Mouse (Mus musculus) heart, embryonic 13.5 days (tissue): ENCODE results near the gene Slc26a11. TPM values are rescaled to one million over a fixed set of nuclear protein-coding genes. Genes with fewer than 3 reads are reported as not detected.
A peak's percentile ranks its signal among the peaks of the same experiment; 100 is the strongest.

Experiments used
- ATAC-seq: fragments of 200-750 bp; cut with Nextera tagmentation; 2 replicates; pipeline ENCODE4 v1.8.0; 2017; ENCODE audit warnings: moderate TSS enrichment; ENCODE audit not compliant: insufficient number of reproducible peaks, low FRiP score, low TSS enrichment; ENCODE audit errors: extremely low read depth
- H3K27ac ChIP-seq: fragments of 300-500 bp; sonication (generic); replicated peaks from 2 replicates; pipeline ENCODE4 v1.5.1; 2015; ENCODE audit warnings: moderate library complexity, mild to moderate bottlenecking, inconsistent platforms
- H3K27me3 ChIP-seq: fragments of 300-500 bp; sonication (generic); replicated peaks from 2 replicates; pipeline ENCODE4 v1.6.1; 2015; ENCODE audit warnings: mild to moderate bottlenecking, inconsistent platforms
- H3K36me3 ChIP-seq: fragments of 300-500 bp; sonication (generic); 2 replicates; pipeline ENCODE4 v1.6.1; 2015; ENCODE audit warnings: mild to moderate bottlenecking, inconsistent platforms
- H3K4me1 ChIP-seq: fragments of 300-500 bp; sonication (generic); 2 replicates; pipeline ENCODE4 v1.6.1; 2015; ENCODE audit warnings: inconsistent platforms
- H3K4me2 ChIP-seq: fragments of 300-500 bp; sonication (generic); 2 replicates; pipeline ENCODE4 v1.6.1; 2015; ENCODE audit warnings: inconsistent platforms, mild to moderate bottlenecking, moderate library complexity
- H3K4me3 ChIP-seq: fragments of 300-500 bp; sonication (generic); 2 replicates; pipeline ENCODE4 v1.5.1; 2015; ENCODE audit warnings: moderate library complexity, mild to moderate bottlenecking, inconsistent platforms
- H3K9ac ChIP-seq: fragments of 300-500 bp; sonication (generic); 2 replicates; pipeline ENCODE4 v1.6.1; 2015; ENCODE audit warnings: inconsistent platforms, mild to moderate bottlenecking, moderate library complexity
- H3K9me3 ChIP-seq: fragments of 300-500 bp; sonication (generic); 2 replicates; pipeline ENCODE4 v1.6.1; 2016; ENCODE audit warnings: inconsistent platforms
- WGBS: fragments of 180-500 bp; shearing (Covaris S2); methylation state at CpG from one replicate; pipeline ENCODE4 v1.1.7; 2015; ENCODE audit warnings: mixed read lengths; 5-methylcytosine and 5-hydroxymethylcytosine counted together
- polyA plus RNA-seq: library from polyadenylated mRNA; unstranded; fragments of >200 nt; fragmentation: Nextera tagmentation; extraction: Ambion mirVana; gene quantifications from 2 replicates; pipeline ENCODE4 v1.2.1, GENCODE M21; 2015

The Slc26a11 gene
- polyA plus RNA-seq, 1 experiment from 2014 or later: 9.3 TPM

- H3K27ac ChIP-seq: peak overlapping the region; percentile 97
- H3K4me1 ChIP-seq: peaks cover 59% of the 10 kb centered on the region
- H3K36me3 ChIP-seq: no peaks in the 10 kb centered on the region
- peak overlapping the region; percentile 91 for H3K9ac ChIP-seq
- peaks cover 15% of the 10 kb centered on the region for H3K27me3 ChIP-seq
- ATAC-seq: no peak; the same call in 1 of the 2 replicates
- H3K4me3 ChIP-seq: peak overlapping the region; percentile 69
- peak overlapping the region; percentile 90 for H3K4me2 ChIP-seq
- H3K9me3 ChIP-seq: no peaks in the 10 kb centered on the region
- WGBS: 2% methylated on average over 53 of the region's 53 CpGs
Measured at GRCm38 (mm10) chr11:119390271-119391231, 35.2 kb downstream of the Slc26a11 start.

- peak overlapping the region; percentile 77 for H3K4me3 ChIP-seq
- H3K27me3 ChIP-seq: peaks cover 20% of the 10 kb centered on the region
- WGBS: 28% methylated on average over 7 of the region's 7 CpGs
- H3K4me1 ChIP-seq: peaks cover 61% of the 10 kb centered on the region
- peaks cover 6% of the 10 kb centered on the region for H3K36me3 ChIP-seq
- H3K9ac ChIP-seq: peak overlapping the region; percentile 91
- H3K4me2 ChIP-seq: peak overlapping the region; percentile 90
- no peaks in the 10 kb centered on the region for H3K9me3 ChIP-seq
- no peak for ATAC-seq
- peak overlapping the region; percentile 97 for H3K27ac ChIP-seq
Measured at GRCm38 (mm10) chr11:119391386-119392000, 36.1 kb downstream of the Slc26a11 start.

- H3K9ac ChIP-seq: peak overlapping the region; percentile 86
- no peaks in the 10 kb centered on the region for H3K9me3 ChIP-seq
- peaks cover 55% of the 10 kb centered on the region for H3K4me1 ChIP-seq
- peaks cover 11% of the 10 kb centered on the region for H3K36me3 ChIP-seq
- peaks cover 20% of the 10 kb centered on the region for H3K27me3 ChIP-seq
- peak overlapping the region; percentile 97 for H3K27ac ChIP-seq
- H3K4me3 ChIP-seq: peak overlapping the region; percentile 77
- peak overlapping the region; percentile 90 for H3K4me2 ChIP-seq
- 7% methylated on average over 12 of the region's 12 CpGs for WGBS
- 0 out of 2 replicates have a peak, but pooled peaks have one; percentile 24 for ATAC-seq
Measured at GRCm38 (mm10) chr11:119392001-119392614, 36.8 kb downstream of the Slc26a11 start.

- no peak for ATAC-seq
- peak within 1 kb of the TSS; percentile 77 for H3K4me3 ChIP-seq
- 2% methylated on average over 19 of the region's 19 CpGs for WGBS
- peaks cover 20% of the 10 kb centered on the region for H3K27me3 ChIP-seq
- peak within 1 kb of the TSS; percentile 97 for H3K27ac ChIP-seq
- H3K4me1 ChIP-seq: peaks cover 46% of the 10 kb centered on the region
- H3K9ac ChIP-seq: peak within 1 kb of the TSS; percentile 86
- H3K36me3 ChIP-seq: peaks cover 11% of the 10 kb centered on the region
- H3K9me3 ChIP-seq: no peaks in the 10 kb centered on the region
- H3K4me2 ChIP-seq: peak within 1 kb of the TSS; percentile 90
Measured at GRCm38 (mm10) chr11:119392800-119393482, 37.6 kb downstream of the Slc26a11 start, which contains the start of gene Rnf213. Gene Rnf213 (plus strand): TSS chr11:119393100.

GRCm38 (mm10) chr11:119393483-119393804 lies 38.1 kb downstream of the Slc26a11 start:
- H3K27me3 ChIP-seq: peaks cover 20% of the 10 kb centered on the region

GRCm38 (mm10) chr11:119394210-119394609 lies 38.9 kb downstream of the Slc26a11 start:
- Histone ChIP-seq H3K4me2 (peak overlapping the region; percentile 90), H3K27me3 (peaks cover 20% of the 10 kb centered on the region), H3K9ac (peak overlapping the region; percentile 86), H3K36me3 (peaks cover 11% of the 10 kb centered on the region), H3K27ac (no peak overlapping the region), H3K9me3 (no peaks in the 10 kb centered on the region), H3K4me1 (peaks cover 42% of the 10 kb centered on the region), H3K4me3 (peak overlapping the region; percentile 77)
- no peak for ATAC-seq
- WGBS: 52% methylated on average over 6 of the region's 6 CpGs

More at GRCm38 (mm10) chr11:119393483-119393804, 38.1 kb downstream of the Slc26a11 start:
- peaks cover 42% of the 10 kb centered on the region for H3K4me1 ChIP-seq
- peak overlapping the region; percentile 97; the same call in 1 of the 2 replicates for H3K27ac ChIP-seq
- 23% methylated on average over 7 of the region's 7 CpGs for WGBS
- ATAC-seq: no peak
- peak overlapping the region; percentile 77 for H3K4me3 ChIP-seq
- H3K4me2 ChIP-seq: peak overlapping the region; percentile 90
- peak overlapping the region; percentile 86 for H3K9ac ChIP-seq
- H3K9me3 ChIP-seq: no peaks in the 10 kb centered on the region
- H3K36me3 ChIP-seq: peaks cover 11% of the 10 kb centered on the region

- no peaks in the 10 kb centered on the region for H3K9me3 ChIP-seq
- H3K4me3 ChIP-seq: no peak overlapping the region
- peaks cover 11% of the 10 kb centered on the region for H3K36me3 ChIP-seq
- H3K4me1 ChIP-seq: peaks cover 36% of the 10 kb centered on the region
- peaks cover 20% of the 10 kb centered on the region for H3K27me3 ChIP-seq
- no peak overlapping the region for H3K9ac ChIP-seq
- 41% methylated on average over 7 of the region's 7 CpGs for WGBS
- no peak for ATAC-seq
- no peak overlapping the region for H3K27ac ChIP-seq
- peak overlapping the region; percentile 90; the same call in 1 of the 2 replicates for H3K4me2 ChIP-seq
Measured at GRCm38 (mm10) chr11:119395394-119395793, 40.0 kb downstream of the Slc26a11 start.

- Histone ChIP-seq H3K36me3 (peaks cover 11% of the 10 kb centered on the region), H3K9ac (no peak overlapping the region), H3K27ac (no peak overlapping the region), H3K27me3 (peaks cover 20% of the 10 kb centered on the region), H3K4me1 (peaks cover 35% of the 10 kb centered on the region), H3K9me3 (no peaks in the 10 kb centered on the region), H3K4me2 (no peak overlapping the region), H3K4me3 (no peak overlapping the region)
- WGBS: 35% methylated on average over 13 of the region's 13 CpGs
- no peak for ATAC-seq
Measured at GRCm38 (mm10) chr11:119395931-119396330, 40.6 kb downstream of the Slc26a11 start.

GRCm38 (mm10) chr11:119396461-119396860 lies 41.1 kb downstream of the Slc26a11 start:
- 76% methylated on average over 7 of the region's 7 CpGs for WGBS
- Histone ChIP-seq H3K9me3 (no peaks in the 10 kb centered on the region), H3K27me3 (peaks cover 20% of the 10 kb centered on the region), H3K4me1 (peaks cover 30% of the 10 kb centered on the region), H3K4me2 (no peak overlapping the region), H3K9ac (no peak overlapping the region), H3K27ac (no peak overlapping the region), H3K4me3 (no peak overlapping the region), H3K36me3 (peaks cover 11% of the 10 kb centered on the region)
- ATAC-seq: no peak

GRCm38 (mm10) chr11:119402501-119403160 lies 47.3 kb downstream of the Slc26a11 start:
- no peak overlapping the region for H3K4me3 ChIP-seq

More at GRCm38 (mm10) chr11:119402501-119403160, 47.3 kb downstream of the Slc26a11 start:
- Histone ChIP-seq H3K9me3 (no peaks in the 10 kb centered on the region), H3K36me3 (peaks cover 38% of the 10 kb centered on the region), H3K27me3 (no peaks in the 10 kb centered on the region), H3K4me1 (peaks cover 4% of the 10 kb centered on the region; the same call in 1 of the 2 replicates), H3K9ac (no peak overlapping the region; the same call in 1 of the 2 replicates), H3K4me2 (no peak overlapping the region), H3K27ac (no peak overlapping the region)
- WGBS: 53% methylated on average over 11 of the region's 11 CpGs
- ATAC-seq: no peak
